Mouse (Mus musculus): ENCODE measurements around the gene Hdac9. TPM values are rescaled to one million over a fixed set of nuclear protein-coding genes. Genes with fewer than 3 reads are reported as not detected.
"Not testable (repeated sequence)": the region's sequence is repeated elsewhere in the genome, so short reads cannot be mapped to it uniquely, and the experiment has no call there.

The Hdac9 gene
- total and polyA plus RNA-seq, 2 experiments, result 0.56 to 1.6 TPM

DNA sequence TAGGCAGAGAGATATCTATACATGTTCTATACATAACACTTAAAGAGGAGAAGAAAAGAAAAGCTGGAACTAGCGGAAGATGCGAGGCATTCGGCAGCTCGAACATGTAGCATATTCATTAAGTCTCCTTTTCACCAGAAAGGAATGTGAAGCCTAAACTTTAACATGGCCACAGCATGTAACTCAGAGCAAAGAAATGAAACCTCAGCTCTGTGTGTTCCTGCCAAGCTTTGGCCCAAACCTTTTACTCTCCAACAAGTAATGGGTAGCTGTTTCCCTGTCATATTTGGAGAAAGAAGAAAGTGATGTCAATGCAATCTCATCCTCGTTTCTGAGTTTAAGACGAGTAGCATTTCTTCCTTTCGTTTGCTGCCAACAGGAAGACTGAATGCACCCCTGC lies 876.8 kb downstream of the Hdac9 start:
- H3K4me3 ChIP-seq (ENCODE audit: insufficient read depth, low read depth, low read length), result no peak overlapping the region
- 0 out of 2 replicates have a peak, but pooled peaks cover 3% of the 10 kb centered on the region for H3K27me3 ChIP-seq (ENCODE audit: control insufficient read depth, insufficient read depth, low read length)
- H3K27ac ChIP-seq (replicated peaks; ENCODE audit: insufficient read depth, low read depth, low read length), result no peak overlapping the region
- DNase-seq (ENCODE audit: extremely low read depth, low read depth, low spot score), result no peak
- no peaks in the 10 kb centered on the region for H3K4me1 ChIP-seq (ENCODE audit: control insufficient read depth, insufficient read depth, low read length)
- WGBS, result 74% methylated on average over 7 of the region's 7 CpGs
- H3K9ac ChIP-seq (ENCODE audit: low read depth, low read length), result no peak overlapping the region
- no peaks in the 10 kb centered on the region for H3K79me2 ChIP-seq (ENCODE audit: control insufficient read depth, insufficient read depth, low read length)
- H3K36me3 ChIP-seq (ENCODE audit: control insufficient read depth, insufficient read depth, low read length), result no peaks in the 10 kb centered on the region
- TF ChIP-seq POLR2A (IDR thresholded peaks at IDR 0.05; ENCODE audit: extremely low read depth, insufficient read depth, low read length), result no peak

DNA sequence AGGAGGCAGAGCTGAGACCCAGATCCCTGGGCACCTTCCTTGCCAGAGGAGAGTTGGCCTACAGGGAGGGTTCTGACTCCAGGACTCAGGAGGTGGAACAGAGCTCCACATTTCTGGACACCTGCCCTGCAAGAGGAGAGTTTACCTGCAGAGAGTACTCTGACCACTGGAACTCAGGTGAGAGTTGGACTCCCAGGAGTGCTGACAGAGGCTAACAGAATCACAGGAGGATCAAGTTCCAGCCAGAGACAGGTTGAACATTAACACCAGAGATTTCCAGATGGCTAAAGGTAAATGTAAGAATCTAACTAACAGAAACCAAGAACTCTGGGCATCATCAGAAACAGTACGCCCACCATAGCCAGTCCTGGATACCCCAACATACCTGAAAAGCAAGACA lies 907.1 kb downstream of the Hdac9 start:
- not testable (repeated sequence) for H3K27ac ChIP-seq (replicated peaks; ENCODE audit: insufficient read depth, low read depth, low read length); H3K27me3 ChIP-seq (ENCODE audit: control insufficient read depth, insufficient read depth, low read length); H3K9ac ChIP-seq (ENCODE audit: low read depth, low read length); H3K4me3 ChIP-seq (ENCODE audit: insufficient read depth, low read depth, low read length); DNase-seq (ENCODE audit: extremely low read depth, low read depth, low spot score); H3K36me3 ChIP-seq (ENCODE audit: control insufficient read depth, insufficient read depth, low read length); H3K4me1 ChIP-seq (ENCODE audit: control insufficient read depth, insufficient read depth, low read length); H3K79me2 ChIP-seq (ENCODE audit: control insufficient read depth, insufficient read depth, low read length)
- 84% methylated on average over 1 of the region's 1 CpGs for WGBS

Other genes starting within 250 kb of the Hdac9 start
- gene Prps1l1, start 67.7 kb upstream of the Hdac9 start, total RNA-seq (2014; rRNA removed), result not detected in 2 replicates
- gene Prps1l1, start 67.7 kb upstream of the Hdac9 start, polyA plus RNA-seq (2012; rRNA removed), result not detected in 2 replicates
- 22.3 and 26.0 TPM in 2 replicates for gene Snx13, start 130.1 kb upstream of the Hdac9 start, total RNA-seq (2014; rRNA removed)
- 3.3 and 3.5 TPM in 2 replicates for gene Snx13, start 130.1 kb upstream of the Hdac9 start, polyA plus RNA-seq (2012; rRNA removed)

All from liver, adult 2 months (tissue).